Mouse (Mus musculus) lung, embryonic 14.5 days (tissue): ENCODE measurements around the gene Apol11b. TPM values are rescaled to one million over a fixed set of nuclear protein-coding genes. Genes with fewer than 3 reads are reported as not detected.
A peak's percentile ranks its signal among the peaks of the same experiment; 100 is the strongest.
"Not testable (repeated sequence)": the region's sequence is repeated elsewhere in the genome, so short reads cannot be mapped to it uniquely, and the experiment has no call there.

Experiments
- ATAC-seq: fragments of 200-750 bp; cut with Nextera tagmentation; 2 replicates; pipeline ENCODE4 v1.8.0; 2017; ENCODE audit warnings: mild to moderate bottlenecking, moderate TSS enrichment, moderate library complexity; ENCODE audit not compliant: insufficient read depth
- DNase-seq: peaks from one replicate; pipeline ENCODE4 v3.0.0-alpha.2; 2015
- H3K27ac ChIP-seq: fragments of 300-500 bp; sonication (generic); 2 replicates; pipeline ENCODE4 v1.5.1; 2014; ENCODE audit warnings: low read depth, mild to moderate bottlenecking, moderate library complexity
- H3K27me3 ChIP-seq: fragments of 300-500 bp; sonication (generic); 2 replicates; pipeline ENCODE4 v1.6.1; 2014; ENCODE audit warnings: low read length, control low read depth; ENCODE audit not compliant: insufficient read depth
- H3K36me3 ChIP-seq: fragments of 300-500 bp; sonication (generic); 2 replicates; pipeline ENCODE4 v1.6.1; 2014; ENCODE audit warnings: control low read depth; ENCODE audit not compliant: insufficient read depth
- H3K4me1 ChIP-seq: fragments of 300-500 bp; sonication (generic); 2 replicates; pipeline ENCODE4 v1.6.1; 2014; ENCODE audit warnings: antibody characterized with exemption, control low read depth; ENCODE audit not compliant: insufficient read depth
- H3K4me2 ChIP-seq: fragments of 300-500 bp; sonication (generic); 2 replicates; pipeline ENCODE4 v1.6.1; 2014; ENCODE audit warnings: mild to moderate bottlenecking
- H3K4me3 ChIP-seq: fragments of 300-500 bp; sonication (generic); 2 replicates; pipeline ENCODE4 v1.5.1; 2014; ENCODE audit warnings: low read depth, low read length
- H3K9ac ChIP-seq: fragments of 300-500 bp; sonication (generic); 2 replicates; pipeline ENCODE4 v1.6.1; 2014
- H3K9me3 ChIP-seq: fragments of 300-500 bp; sonication (generic); 2 replicates; pipeline ENCODE4 v1.6.1; 2016; ENCODE audit warnings: low read depth, low read length, control low read depth
- CTCF ChIP-seq: IDR thresholded peaks from 2 replicates; pipeline ENCODE4 v1.5.1; 2016; ENCODE audit warnings: antibody characterized with exemption, low read depth
- WGBS: fragments of 180-500 bp; shearing (Covaris S2); extraction: QIAGEN DNeasy Blood & Tissue Kit; methylation state at CpG from one replicate; pipeline ENCODE4 v1.1.7; 2014; 5-methylcytosine and 5-hydroxymethylcytosine counted together
- polyA plus RNA-seq: library from polyadenylated mRNA; unstranded; fragments of >200 nt; fragmentation: Nextera tagmentation; extraction: Ambion mirVana; gene quantifications from 2 replicates; pipeline ENCODE4 v1.2.1, GENCODE M21; 2014

The Apol11b gene
- polyA plus RNA-seq, 1 experiment from 2014 or later = 0.09 TPM

DNA sequence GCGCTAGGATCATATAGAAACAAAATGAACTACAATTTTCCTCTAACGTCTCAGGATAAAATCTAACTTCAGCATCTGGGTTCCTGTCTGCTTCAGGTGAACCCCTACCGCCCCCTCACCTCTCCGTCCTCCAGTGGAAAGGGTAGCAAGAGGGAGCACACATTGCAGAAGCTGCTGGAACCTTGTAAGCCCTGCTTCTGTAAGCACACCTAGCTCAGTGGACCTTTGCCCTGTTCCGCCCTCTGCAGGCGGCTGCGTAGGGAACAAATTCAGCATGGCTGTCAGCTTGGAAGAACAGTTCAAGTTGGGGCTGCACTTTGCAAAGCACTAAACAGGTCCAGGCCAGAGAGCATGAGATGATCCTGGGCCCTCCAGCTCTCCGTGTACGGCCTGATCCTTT, 14.4 kb downstream of the Apol11b start:
- peak; percentile 21 for DNase-seq
- not testable (repeated sequence) for H3K27ac ChIP-seq, H3K27me3 ChIP-seq, H3K4me3 ChIP-seq, H3K9me3 ChIP-seq, H3K4me1 ChIP-seq, H3K4me2 ChIP-seq, H3K36me3 ChIP-seq, ATAC-seq, H3K9ac ChIP-seq
- 48% methylated on average over 9 of the region's 9 CpGs for WGBS
- peak; percentile 27 for TF ChIP-seq CTCF

DNA sequence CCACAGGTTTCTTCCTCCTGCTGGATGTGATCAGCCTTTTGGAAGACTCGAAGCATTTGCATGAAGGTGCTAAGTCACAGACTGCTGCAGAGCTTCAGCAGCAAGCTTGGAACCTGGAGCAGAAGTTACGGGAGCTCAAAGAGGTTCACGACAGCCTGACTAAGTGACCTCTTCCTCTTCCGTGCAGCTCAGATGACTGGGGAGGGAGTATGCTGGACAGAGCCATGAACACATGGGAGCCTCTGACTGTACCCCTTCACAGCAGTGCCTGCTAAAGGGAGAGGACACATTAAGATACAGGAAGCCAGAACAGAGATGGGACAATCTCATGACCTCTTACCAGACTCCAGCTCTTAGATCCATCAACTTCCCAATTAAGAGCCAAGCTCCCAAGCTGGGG, 16.6 kb downstream of the Apol11b start:
- H3K9me3 ChIP-seq, H3K4me3 ChIP-seq, H3K9ac ChIP-seq, DNase-seq, H3K4me1 ChIP-seq, H3K36me3 ChIP-seq, H3K4me2 ChIP-seq, H3K27me3 ChIP-seq, H3K27ac ChIP-seq, ATAC-seq: not testable (repeated sequence)
- WGBS = 71% methylated on average over 4 of the region's 4 CpGs

DNA sequence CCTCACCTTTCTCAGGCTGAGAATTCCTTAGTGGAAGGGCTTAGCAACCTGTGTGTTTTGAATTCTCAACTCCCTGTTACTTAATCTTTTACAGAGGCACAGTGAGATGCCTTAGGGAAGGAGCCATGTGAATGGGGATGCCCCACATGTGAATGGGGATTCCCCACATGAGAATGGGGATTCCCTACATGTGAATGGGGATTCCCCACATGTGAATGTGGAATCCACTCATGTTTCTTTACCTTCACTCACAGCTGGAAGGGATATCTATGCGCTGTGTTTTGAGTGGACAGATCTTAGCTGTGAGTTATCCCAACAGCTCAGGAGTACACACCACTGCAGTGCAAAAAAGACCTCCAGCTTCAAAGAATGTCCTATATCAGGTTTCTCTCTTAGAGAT, 18.4 kb downstream of the Apol11b start:
- 81% methylated on average over 1 of the region's 1 CpGs for WGBS
- Histone ChIP-seq H3K4me3 (no peak overlapping the region), H3K9me3 (no peaks in the 10 kb centered on the region), H3K27me3 (no peaks in the 10 kb centered on the region), H3K4me2 (no peak overlapping the region), H3K36me3 (no peaks in the 10 kb centered on the region), H3K27ac (no peak overlapping the region), H3K9ac (no peak overlapping the region), H3K4me1 (no peaks in the 10 kb centered on the region)
- ATAC-seq = no peak
- no peak for TF ChIP-seq CTCF
- no peak for DNase-seq

DNA sequence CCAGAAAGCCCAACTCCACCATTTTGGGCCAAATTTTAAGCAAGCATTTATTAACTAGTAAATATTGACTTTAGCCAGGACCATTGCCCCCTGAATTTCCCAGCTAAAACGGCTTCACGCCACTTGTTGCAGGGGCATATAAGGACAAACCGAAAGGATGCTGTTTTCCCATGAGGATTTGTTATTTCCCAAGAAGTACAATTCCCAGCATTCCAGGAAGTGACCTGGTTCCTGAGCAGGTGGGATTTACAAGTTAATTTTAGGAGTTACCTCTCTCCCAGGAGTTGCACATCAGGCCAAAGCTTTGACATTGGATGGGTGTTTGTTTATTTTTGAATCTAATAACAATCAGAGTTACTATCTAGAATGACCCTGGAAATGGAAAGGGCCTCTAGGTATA, 37.0 kb downstream of the Apol11b start:
- TF ChIP-seq CTCF = no peak
- H3K4me1 ChIP-seq = no peaks in the 10 kb centered on the region
- H3K9me3 ChIP-seq = no peaks in the 10 kb centered on the region
- no peak overlapping the region for H3K27ac ChIP-seq
- H3K36me3 ChIP-seq = no peaks in the 10 kb centered on the region
- DNase-seq (no peak), ATAC-seq (no peak)
- H3K4me3 ChIP-seq = no peak overlapping the region
- no peak overlapping the region for H3K9ac ChIP-seq
- no peak overlapping the region for H3K4me2 ChIP-seq
- no peaks in the 10 kb centered on the region for H3K27me3 ChIP-seq
- 90% methylated on average over 3 of the region's 3 CpGs for whole genome bisulfite sequencing

DNA sequence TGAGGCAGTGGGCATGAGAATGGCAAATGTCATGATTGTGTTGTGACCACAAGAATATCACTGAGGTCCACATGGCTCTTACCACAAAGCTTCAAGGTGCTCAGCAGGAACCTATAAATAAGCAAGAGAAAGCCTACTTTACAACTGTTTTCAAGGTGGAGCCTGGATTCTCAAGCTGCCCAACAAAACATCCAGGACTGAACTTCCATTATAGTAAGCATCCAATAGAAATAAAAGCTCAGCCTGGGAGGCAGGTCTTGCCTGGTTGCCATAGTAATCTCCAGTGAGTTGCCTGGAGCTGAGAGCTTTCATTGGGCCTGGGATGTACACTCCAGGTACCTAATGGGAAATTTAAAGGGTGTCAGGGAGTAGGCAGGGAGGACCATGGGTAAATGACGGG, 44.1 kb downstream of the Apol11b start, which contains the start of gene Gm36245:
Gene Gm36245 (plus strand): TSS at position 301 of the 400 bp plus-strand sequence.
- H3K4me2 ChIP-seq = no peak within 1 kb of the TSS
- H3K9me3 ChIP-seq = no peaks in the 10 kb centered on the region
- no peak within 1 kb of the TSS for H3K4me3 ChIP-seq
- no peaks in the 10 kb centered on the region for H3K36me3 ChIP-seq
- H3K4me1 ChIP-seq = no peaks in the 10 kb centered on the region
- no peak for DNase-seq
- TF ChIP-seq CTCF = no peak
- H3K9ac ChIP-seq = no peak within 1 kb of the TSS
- ATAC-seq = no peak
- H3K27me3 ChIP-seq = no peaks in the 10 kb centered on the region
- H3K27ac ChIP-seq = no peak within 1 kb of the TSS
- WGBS = 67% methylated on average over 1 of the region's 1 CpGs

DNA sequence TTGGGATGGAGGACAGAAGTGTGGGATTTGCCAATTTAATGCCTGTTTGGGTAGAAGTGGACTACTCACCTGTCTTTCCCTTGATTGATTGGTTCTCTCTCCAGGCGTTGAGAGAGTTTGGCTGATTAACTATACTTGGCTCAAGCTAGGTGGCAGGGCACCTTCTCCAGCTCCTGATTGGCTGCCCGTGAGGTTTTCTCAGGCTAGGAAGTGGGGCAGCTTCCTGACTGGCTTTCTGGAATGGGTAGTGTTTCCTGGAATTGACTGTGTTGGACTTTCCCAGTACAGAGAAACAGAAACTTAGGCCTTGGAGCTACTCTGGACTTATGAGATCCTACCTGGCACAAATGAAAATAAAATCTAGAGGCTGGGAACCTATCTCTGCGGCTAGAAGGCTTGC, 44.7 kb downstream of the Apol11b start:
- 51% methylated on average over 3 of the region's 3 CpGs for WGBS
- H3K4me1 ChIP-seq = no peaks in the 10 kb centered on the region
- no peak overlapping the region for H3K4me2 ChIP-seq
- ATAC-seq = no peak
- H3K36me3 ChIP-seq = no peaks in the 10 kb centered on the region
- no peak for TF ChIP-seq CTCF
- no peaks in the 10 kb centered on the region for H3K27me3 ChIP-seq
- H3K4me3 ChIP-seq = no peak overlapping the region
- peak; percentile 16 for DNase-seq
- no peak overlapping the region for H3K9ac ChIP-seq
- H3K9me3 ChIP-seq = no peaks in the 10 kb centered on the region
- H3K27ac ChIP-seq = no peak overlapping the region

DNA sequence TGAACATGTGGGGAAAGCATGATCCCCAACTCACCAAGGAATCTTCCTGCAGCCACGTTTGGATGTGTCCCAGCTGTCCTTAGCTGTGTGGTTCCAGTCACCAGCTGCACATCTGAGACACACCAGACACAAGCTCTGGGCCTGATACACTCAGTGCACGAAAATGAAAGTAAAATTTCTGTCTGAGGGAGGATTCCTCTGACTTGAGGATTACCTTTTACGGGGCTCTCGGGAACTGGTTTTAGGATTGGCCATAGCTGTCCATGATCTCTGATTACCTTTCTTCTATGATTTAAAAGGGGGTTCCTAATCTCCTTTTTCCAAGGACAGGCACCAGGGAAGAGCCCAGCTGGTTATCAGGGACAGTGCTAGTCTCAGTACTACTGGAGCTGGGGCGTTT, 47.1 kb downstream of the Apol11b start, which contains the start of gene Apol10b:
Gene Apol10b (minus strand): TSS at position 165 of the 400 bp plus-strand sequence.
- no peak for TF ChIP-seq CTCF
- no peak within 1 kb of the TSS for H3K27ac ChIP-seq
- WGBS = 45% methylated on average over 5 of the region's 5 CpGs

DNA sequence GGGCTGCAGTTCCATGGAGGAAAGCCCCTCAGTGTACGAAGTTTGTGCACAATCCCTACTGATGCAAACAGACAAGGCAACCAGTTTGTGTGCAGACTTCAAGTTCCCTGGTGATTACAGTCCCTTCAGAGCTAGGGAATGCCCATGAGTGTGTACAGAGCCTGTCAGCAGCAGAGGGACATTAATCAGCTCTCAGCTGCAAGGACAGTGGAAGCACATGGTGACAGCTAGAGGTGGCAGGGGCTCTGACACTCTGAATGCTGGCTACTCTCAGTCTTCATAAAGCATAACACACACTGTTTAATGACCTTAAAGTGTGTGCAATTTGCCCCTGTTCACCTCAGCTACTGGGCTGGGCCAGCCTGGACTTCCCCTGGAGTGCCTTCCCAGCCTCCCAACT, 49.5 kb downstream of the Apol11b start:
- H3K4me3 ChIP-seq = no peak overlapping the region
- no peak overlapping the region for H3K9ac ChIP-seq
- 22% methylated on average over 1 of the region's 1 CpGs for WGBS
- peak; percentile 5 for DNase-seq
- H3K9me3 ChIP-seq = no peaks in the 10 kb centered on the region
- ATAC-seq = no peak
- H3K4me2 ChIP-seq = no peak overlapping the region
- no peaks in the 10 kb centered on the region for H3K4me1 ChIP-seq
- no peak for TF ChIP-seq CTCF
- H3K27ac ChIP-seq = no peak overlapping the region
- no peaks in the 10 kb centered on the region for H3K27me3 ChIP-seq
- H3K36me3 ChIP-seq = no peaks in the 10 kb centered on the region

More for the DNA sequence above, 47.1 kb downstream of the Apol11b start, which contains the start of gene Apol10b:
- Histone ChIP-seq H3K4me3 (no peak within 1 kb of the TSS), H3K9me3 (no peaks in the 10 kb centered on the region), H3K9ac (no peak within 1 kb of the TSS), H3K27me3 (no peaks in the 10 kb centered on the region), H3K4me1 (no peaks in the 10 kb centered on the region), H3K36me3 (no peaks in the 10 kb centered on the region), H3K4me2 (no peak within 1 kb of the TSS)
- ATAC-seq (no peak), DNase-seq (no peak)
